Mouse (Mus musculus) testis, postnatal 10 days (tissue): ENCODE results near the gene Zswim1.
"Not testable (repeated sequence)": the region's sequence is repeated elsewhere in the genome, so short reads cannot be mapped to it uniquely, and the experiment has no call there.

Experiments
- DNase-seq: peaks from one replicate; pipeline ENCODE4 v3.0.0; 2021; ENCODE audit warnings: low spot score

Gene Zswim1

GRCm38 (mm10) chr2:164829090-164829489 lies 6.6 kb downstream of the Zswim1 start:
- DNase-seq = no peak

GRCm38 (mm10) chr2:164831029-164831428 lies 8.5 kb downstream of the Zswim1 start:
- DNase-seq = no peak

- peak; percentile 49 for DNase-seq
These were observed 9.7 kb downstream of the Zswim1 start for GRCm38 (mm10) chr2:164832032-164832747.

- peak; percentile 85 for DNase-seq
These were observed 10.3 kb downstream of the Zswim1 start, which contains the start of gene Ctsa for GRCm38 (mm10) chr2:164832748-164833301. TSS of gene Ctsa (plus strand) at chr2:164832873.

- peak; percentile 94 for DNase-seq
These were observed 11.0 kb downstream of the Zswim1 start, which contains the start of gene Neurl2 for GRCm38 (mm10) chr2:164833314-164833959. TSS of gene Neurl2 (minus strand) at chr2:164833456.

GRCm38 (mm10) chr2:164834531-164834930 lies 12.0 kb downstream of the Zswim1 start:
- DNase-seq = no peak

GRCm38 (mm10) chr2:164835164-164835563 lies 12.7 kb downstream of the Zswim1 start:
- no peak for DNase-seq

- no peak for DNase-seq
These were observed 23.3 kb downstream of the Zswim1 start for GRCm38 (mm10) chr2:164845782-164846181.

- no peak for DNase-seq
These were observed 27.6 kb downstream of the Zswim1 start for GRCm38 (mm10) chr2:164850061-164850460.

- DNase-seq = not testable (repeated sequence)
These were observed 33.1 kb downstream of the Zswim1 start for GRCm38 (mm10) chr2:164855572-164855971.

- DNase-seq = no peak
These were observed 34.0 kb downstream of the Zswim1 start for GRCm38 (mm10) chr2:164856309-164857100.

- peak; percentile 78 for DNase-seq
These were observed 34.8 kb downstream of the Zswim1 start, which contains the start of gene Pltp for GRCm38 (mm10) chr2:164857101-164857821. TSS of gene Pltp (minus strand) at chr2:164857711.

GRCm38 (mm10) chr2:164857842-164858553 lies 35.5 kb downstream of the Zswim1 start:
- DNase-seq = no peak

GRCm38 (mm10) chr2:164859155-164859554 lies 36.7 kb downstream of the Zswim1 start:
- no peak for DNase-seq

- no peak for DNase-seq
These were observed 37.4 kb downstream of the Zswim1 start for GRCm38 (mm10) chr2:164859640-164860432.

- DNase-seq = no peak
These were observed 38.6 kb downstream of the Zswim1 start for GRCm38 (mm10) chr2:164861094-164861493.

- DNase-seq = peak; percentile 81
These were observed 39.8 kb downstream of the Zswim1 start for GRCm38 (mm10) chr2:164862179-164862861.

- DNase-seq = not testable (repeated sequence)
These were observed 40.9 kb downstream of the Zswim1 start for GRCm38 (mm10) chr2:164863411-164863810.

GRCm38 (mm10) chr2:164864593-164864992 lies 42.1 kb downstream of the Zswim1 start:
- DNase-seq = no peak
